Mouse (Mus musculus) bone marrow, adult 2 months (tissue): ENCODE data around the gene Tmem255b.

Experiments
- CTCF ChIP-seq: fragments of 200-500 bp; IDR thresholded peaks from 2 replicates; pipeline ENCODE4 v1.5.1; 2011; ENCODE audit warnings: low read length, control low read depth; ENCODE audit not compliant: control insufficient read depth, insufficient read depth
- POLR2A ChIP-seq: fragments of 200-500 bp; IDR thresholded peaks from 2 replicates; pipeline ENCODE4 v1.6.1; 2011; ENCODE audit warnings: low read depth, mild to moderate bottlenecking, control low read depth, low read length, borderline replicate concordance; ENCODE audit not compliant: control insufficient read depth

GRCm38 (mm10) chr8:13481596-13481995 is 46.6 kb downstream of the Tmem255b start:
- no peak for TF ChIP-seq CTCF
- no peak for TF ChIP-seq POLR2A
